Mouse (Mus musculus): ENCODE measurements at regions not wholly inside any gene's neighbourhood (a gene's known extent, or its start where the extent isn't known, plus 50 kb on each side); places are given as distances from the start of the nearest gene placed in this dataset.

- TF ChIP-seq CTCF (IDR thresholded peaks at IDR 0.05) (no peak), POLR2A (IDR thresholded peaks at IDR 0.05; ENCODE audit: insufficient read depth, low read depth, low read length) (no peak)
Measured at GRCm38 (mm10) chr2:101440231-101440630, 184.3 kb upstream of the Rag2 start.
